Mouse (Mus musculus): Measurements from ENCODE around the gene Abhd4.

The Abhd4 gene

DNA sequence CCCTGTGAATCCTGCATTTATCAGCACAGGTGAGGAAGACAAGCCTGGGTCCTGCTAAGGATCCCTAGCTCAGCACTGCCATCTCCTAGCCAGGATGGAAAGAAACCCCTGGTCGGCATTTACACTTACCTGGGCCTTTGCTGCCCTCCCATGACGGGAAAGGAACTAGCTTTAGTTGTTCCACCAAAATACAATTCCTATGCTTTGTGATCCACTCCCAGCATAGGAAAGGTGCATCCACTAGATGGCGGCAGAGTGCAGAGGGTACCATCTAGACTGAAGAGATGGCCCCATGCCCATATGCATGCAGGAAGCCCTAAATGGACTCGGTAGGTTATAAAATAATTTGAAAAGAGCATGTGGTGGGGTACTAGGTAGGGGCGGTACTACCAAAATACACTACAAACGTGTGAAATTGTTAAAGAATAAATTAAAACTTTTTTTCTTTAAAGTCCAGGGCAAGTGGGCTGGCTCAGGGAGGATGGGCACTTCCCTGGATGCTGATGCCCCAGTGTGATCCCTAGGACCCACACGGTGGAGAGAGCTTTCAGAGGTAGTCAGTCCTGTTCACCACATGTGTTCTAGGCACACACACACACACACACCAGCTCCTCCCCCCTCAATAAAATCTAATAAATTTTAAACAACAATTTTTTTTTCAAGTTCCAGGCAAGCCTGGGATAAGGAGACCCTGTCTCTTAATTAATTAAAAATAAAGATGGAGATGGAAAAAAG lies 14.8 kb upstream of the Abhd4 start:
- DNase-seq (ENCODE audit: low read depth): peak; percentile 73

DNA sequence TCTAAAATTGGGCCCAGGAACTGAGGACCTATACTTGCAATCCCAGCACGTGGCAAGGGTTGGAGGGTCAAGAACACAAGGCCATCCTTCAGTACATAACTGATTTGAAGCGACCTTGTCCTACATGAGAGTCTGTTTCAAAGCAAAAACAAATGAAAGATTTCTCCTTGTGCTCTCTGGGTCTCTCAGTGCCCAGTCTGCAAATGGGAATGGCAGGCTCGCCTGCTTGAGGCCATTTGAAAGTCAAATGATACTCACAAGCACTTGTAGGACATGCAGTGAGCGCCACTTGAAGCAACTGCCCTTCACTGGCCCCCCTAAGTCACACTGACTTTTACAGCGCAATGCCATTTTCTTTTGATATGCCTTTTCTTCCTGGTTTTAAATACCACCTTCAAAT lies 13.4 kb upstream of the Abhd4 start:
- DNase-seq (ENCODE audit: low read depth): no peak

- no peak for DNase-seq (ENCODE audit: low read depth)
These were observed 9.8 kb upstream of the Abhd4 start for GRCm38 (mm10) chr14:54244183-54244582.

- DNase-seq (ENCODE audit: low read depth): no peak
These were observed 7.8 kb upstream of the Abhd4 start for GRCm38 (mm10) chr14:54246232-54246631.

- no peak for DNase-seq (ENCODE audit: low read depth)
These were observed 4.7 kb upstream of the Abhd4 start for GRCm38 (mm10) chr14:54249326-54249725.

DNA sequence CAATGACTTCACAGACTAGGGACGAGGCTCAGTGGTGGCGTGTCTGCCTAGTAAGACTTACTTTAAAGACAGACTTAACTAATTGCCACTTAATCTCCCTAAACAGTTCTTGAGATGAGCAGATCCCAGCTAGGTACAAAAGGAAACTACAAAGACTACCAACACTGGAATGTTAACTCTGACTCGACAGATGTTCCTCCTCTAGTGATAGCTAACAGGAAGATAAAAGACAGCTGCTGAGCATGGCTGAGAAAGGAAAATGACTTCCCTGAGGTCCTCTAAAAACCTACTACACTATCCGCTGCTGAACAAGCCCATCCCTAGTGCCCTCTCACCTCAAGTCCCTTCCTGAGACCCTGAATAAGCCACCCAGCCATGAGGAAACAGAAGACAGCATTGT lies 3.9 kb upstream of the Abhd4 start:
- DNase-seq (ENCODE audit: low read depth): no peak

DNA sequence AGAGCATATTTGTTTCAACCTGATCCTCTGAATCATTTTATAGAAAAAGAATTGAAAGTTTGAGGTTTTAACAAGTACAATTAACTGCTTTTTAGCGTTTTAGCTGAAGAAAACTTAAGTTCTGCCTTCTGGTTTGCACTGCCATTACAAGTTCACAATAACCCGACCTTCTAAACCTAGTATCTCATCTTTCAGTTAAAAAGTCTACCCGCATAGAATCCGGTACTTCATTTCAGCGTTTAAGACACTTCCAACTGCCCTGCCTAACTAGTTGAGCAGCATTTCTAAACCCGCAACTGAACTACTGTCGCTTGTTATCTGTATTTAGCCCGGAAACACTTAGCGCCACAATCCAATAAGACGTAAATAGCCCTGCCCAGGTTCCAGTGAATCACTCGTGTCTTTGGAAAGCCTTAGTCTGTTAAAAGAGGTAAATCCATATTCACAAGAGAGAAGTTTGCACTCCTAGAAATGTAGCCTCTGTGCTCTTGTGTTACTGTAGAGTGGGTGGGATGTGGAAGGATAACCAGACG lies 748 bp downstream of the Abhd4 start:
- DNase-seq (ENCODE audit: low read depth): no peak

DNA sequence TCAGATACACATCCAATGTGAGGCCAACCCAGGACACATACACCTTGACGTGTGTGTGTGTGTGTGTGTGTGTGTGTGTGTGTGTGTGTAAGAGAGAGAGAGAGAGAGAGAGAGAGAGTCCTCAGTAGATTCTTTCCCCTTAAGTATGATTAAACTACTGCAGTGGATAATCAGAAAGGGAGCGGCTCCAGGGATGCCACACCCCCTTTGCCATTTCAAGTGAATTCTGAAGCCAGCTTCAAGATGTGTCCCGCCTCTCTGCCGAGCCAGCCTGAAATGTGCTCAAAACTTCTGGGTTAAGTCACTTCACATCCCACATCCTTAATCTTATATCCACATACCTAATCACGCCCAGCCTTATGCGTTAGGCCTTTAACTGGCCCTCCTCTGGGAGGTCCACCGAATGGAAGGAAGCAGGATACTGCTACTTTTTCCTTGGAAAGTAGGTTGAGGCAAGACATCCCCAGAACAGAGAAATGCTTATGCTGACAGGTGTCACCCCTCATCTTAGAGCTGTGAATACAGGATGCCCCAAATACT lies 4.2 kb downstream of the Abhd4 start:
- no peak for DNase-seq (ENCODE audit: low read depth)

DNA sequence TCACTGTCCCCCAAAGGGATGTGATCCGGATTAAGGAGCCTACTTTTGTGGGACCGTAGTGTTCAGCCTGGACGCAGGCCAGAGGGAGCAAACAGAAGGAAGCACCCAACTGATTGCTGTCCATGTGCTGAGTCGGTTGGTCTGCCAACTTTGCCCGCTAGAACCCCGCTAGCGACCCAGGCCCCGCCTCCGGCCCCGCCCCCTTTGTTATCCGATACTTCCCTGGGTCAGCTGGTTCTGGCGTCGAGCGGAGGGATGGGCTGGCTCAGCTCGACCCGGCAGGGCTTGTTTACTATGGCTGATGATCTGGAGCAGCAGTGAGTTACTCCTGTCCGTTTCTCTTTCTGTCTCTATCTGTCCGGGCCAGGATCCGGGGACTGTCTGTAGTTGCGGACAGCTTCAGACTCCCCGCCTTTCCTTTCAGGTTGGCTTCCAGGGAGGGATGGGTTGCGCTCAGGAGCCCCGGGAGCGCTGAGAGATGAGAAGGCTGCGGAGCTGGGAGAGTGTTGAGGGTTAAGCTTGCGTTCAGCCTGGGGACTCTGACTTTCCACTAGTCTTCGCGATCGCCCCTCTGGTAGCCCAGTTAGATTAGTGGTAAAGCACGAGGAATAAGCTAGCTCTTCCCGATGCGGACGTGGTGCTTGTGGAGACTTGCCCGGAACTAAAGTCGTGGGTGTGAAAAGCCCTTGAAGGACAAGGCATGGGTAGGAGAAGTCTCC lies 5.2 kb downstream of the Abhd4 start:
- DNase-seq (ENCODE audit: low read depth): peak; percentile 81

DNA sequence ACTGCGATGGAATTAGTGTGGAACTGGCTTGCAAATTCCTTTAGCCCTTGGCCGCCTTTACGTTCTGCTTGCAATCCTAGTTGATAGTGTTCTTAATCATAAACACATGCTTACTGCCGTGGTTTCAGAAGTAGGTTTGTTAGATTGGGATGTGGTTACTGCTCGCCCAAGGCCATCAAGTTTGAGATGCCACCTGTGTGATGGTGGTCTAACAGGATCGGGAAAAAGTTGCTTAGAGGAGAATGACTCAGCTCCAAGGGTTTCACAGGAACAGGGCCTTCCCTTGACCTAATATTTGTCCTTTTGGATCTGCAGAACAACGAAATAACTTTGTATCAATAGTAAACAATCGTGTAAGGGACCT lies 5.7 kb downstream of the Abhd4 start:
- DNase-seq (ENCODE audit: low read depth): no peak

DNA sequence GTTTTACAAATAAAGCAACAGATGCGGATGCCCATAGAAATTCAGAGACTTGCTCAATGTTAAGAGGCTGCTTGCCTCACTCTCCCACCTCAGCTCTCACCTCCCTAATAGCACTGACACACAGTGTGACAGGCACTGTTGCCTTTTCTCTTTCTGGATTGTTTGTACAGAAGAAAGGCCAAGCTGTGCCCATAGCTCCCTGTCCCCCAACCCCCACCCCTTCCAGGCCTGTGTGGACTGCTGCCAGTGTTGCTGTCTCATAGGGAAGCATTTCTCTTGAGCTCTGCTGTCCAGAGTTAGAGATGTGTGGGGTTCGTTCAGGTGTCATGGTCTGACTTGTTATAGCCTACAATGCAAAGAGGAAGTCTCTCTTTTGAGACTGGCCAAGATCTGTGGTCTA lies 6.2 kb downstream of the Abhd4 start:
- no peak for DNase-seq (ENCODE audit: low read depth)

DNA sequence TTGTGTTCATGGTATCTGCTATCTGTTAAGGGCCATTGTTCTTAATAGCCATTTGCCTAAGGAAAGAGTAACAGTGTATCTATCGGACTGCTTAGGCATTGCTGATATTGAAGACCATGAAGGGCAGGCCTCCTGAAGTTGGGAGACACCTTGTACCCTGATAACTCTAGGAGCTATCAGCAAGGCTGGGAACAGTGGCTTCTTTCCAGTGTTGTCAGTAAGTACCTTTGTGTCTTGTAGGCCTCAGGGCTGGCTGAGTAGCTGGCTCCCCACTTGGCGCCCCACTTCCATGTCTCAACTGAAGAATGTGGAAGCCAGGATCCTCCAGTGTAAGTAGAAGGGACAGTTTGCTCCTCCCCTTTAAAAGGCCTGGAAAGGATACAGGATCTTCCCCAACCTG lies 7.4 kb downstream of the Abhd4 start:
- DNase-seq (ENCODE audit: low read depth): no peak

- no peak for DNase-seq (ENCODE audit: low read depth)
These were observed 8.6 kb downstream of the Abhd4 start for GRCm38 (mm10) chr14:54262622-54263021.

GRCm38 (mm10) chr14:54263099-54263498 lies 9.1 kb downstream of the Abhd4 start:
- DNase-seq (ENCODE audit: low read depth): no peak

DNA sequence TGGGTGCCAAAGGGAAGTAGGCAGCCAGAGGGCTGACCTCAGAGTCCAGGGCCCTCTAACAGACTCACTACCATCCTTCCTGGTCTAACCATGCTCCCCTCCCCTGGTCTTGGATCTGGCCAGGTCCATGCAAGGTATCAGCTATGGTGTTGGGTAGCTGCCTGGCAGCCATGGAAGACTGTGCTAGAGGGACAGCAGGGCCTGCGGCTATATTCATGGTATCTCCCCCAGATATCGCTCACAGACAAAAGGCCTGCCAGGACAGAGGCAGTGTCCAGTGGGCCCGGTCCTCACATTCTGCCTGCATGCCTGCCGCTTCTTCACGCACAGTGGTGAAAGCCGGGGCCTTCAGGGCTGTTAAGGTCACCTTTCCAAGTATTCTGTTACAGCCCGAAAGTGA lies 10.2 kb downstream of the Abhd4 start:
- no peak for DNase-seq (ENCODE audit: low read depth)

- no peak for DNase-seq (ENCODE audit: low read depth)
These were observed 11.1 kb downstream of the Abhd4 start for GRCm38 (mm10) chr14:54265093-54265492.

- no peak for DNase-seq (ENCODE audit: low read depth)
These were observed 12.0 kb downstream of the Abhd4 start for GRCm38 (mm10) chr14:54265951-54266350.

DNA sequence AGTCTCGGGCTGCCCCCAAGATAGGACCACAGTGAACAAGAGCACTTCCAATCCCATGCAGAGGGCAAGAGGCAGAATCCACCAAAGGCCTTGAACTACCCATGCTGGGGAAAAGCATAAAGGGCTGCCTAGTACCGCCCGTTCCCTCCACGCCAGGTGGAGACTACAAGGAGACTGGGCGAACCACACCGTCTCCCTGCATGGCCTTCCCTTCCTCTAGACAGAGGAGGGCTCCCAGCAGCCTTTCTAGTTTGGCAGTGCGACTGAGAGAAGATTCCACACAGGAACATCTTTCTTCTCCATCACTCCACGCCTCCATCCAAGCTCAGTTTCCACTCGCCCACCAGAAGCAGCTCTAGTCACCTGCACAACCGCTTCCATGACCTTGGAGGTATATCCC lies 14.0 kb downstream of the Abhd4 start:
- DNase-seq (ENCODE audit: low read depth): no peak

- DNase-seq (ENCODE audit: low read depth): no peak
These were observed 15.6 kb downstream of the Abhd4 start for GRCm38 (mm10) chr14:54269566-54269965.

GRCm38 (mm10) chr14:54270413-54270812 lies 16.4 kb downstream of the Abhd4 start:
- DNase-seq (ENCODE audit: low read depth): no peak

DNA sequence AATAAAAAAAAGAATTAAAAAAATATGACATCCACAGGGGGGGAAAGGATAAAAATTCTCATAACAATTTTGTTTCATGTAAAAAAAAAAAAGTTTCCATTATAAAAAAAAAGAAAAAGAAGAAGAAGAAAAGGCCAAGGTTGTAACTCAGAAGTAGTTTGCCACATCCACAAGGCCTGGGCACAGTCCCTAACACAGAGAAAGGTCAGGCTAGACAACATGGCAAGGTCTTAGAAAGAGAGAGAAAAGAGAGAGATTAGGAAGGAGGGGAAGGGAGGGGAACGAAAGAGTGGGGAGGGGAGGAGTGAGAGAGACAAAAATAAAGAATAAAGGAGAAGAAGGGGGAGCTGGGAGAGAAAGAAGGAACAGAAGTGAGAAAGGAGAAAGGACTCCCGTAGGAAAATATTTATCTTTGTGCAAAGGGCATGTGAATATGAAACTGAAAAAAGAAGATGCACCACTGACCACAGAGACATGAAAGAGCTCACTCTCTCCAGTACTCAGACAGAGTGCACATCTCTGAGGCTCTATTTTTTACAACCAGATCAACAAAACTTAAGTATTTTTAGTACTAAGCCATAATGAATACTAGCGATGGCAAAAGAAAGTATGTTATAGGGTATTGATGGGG lies 18.1 kb downstream of the Abhd4 start:
- DNase-seq (ENCODE audit: low read depth): no peak

GRCm38 (mm10) chr14:54272696-54273095 lies 18.7 kb downstream of the Abhd4 start:
- no peak for DNase-seq (ENCODE audit: low read depth)

GRCm38 (mm10) chr14:54276446-54276845 lies 22.5 kb downstream of the Abhd4 start:
- DNase-seq (ENCODE audit: low read depth): no peak
